12 mouse cellular contexts compared by ENCODE assay signal in genomic region chr15:31588989-31589640, GRCm38 (mm10). TPM values are rescaled to one million over a fixed set of nuclear protein-coding genes. Genes with fewer than 3 reads are reported as not detected.
DNase-seq lines count a peak whose midpoint lies in the region; ATAC-seq and TF ChIP-seq lines count a peak whose summit lies in the region.
"Had no signal": no experiment of that assay in that cellular context is flagged by ENCODE, and none has a peak within 500 bp of the region (broad histone marks: within the 10 kb centered on the region; RNA-seq: fewer than 3 reads in every experiment).

No protein-coding gene starts in this region.

- peaks cover 25% of the 10 kb centered on the region for H3K4me1 ChIP-seq in heart, embryonic 13.5 days
- H3K4me1 ChIP-seq in midbrain, embryonic 11.5 days (ENCODE audit: control insufficient read depth, insufficient read depth, low read length) = no peaks in the 10 kb centered on the region
- H3K4me1 ChIP-seq in midbrain, embryonic 15.5 days = no peaks in the 10 kb centered on the region
- H3K4me1 ChIP-seq in hindbrain, postnatal 0 days (ENCODE audit: insufficient read depth, low read length) = no peaks in the 10 kb centered on the region
- H3K4me1 ChIP-seq in stomach, postnatal 0 days (replicated peaks; ENCODE audit: control insufficient read depth, insufficient read depth) = no peaks in the 10 kb centered on the region

- H3K4me3 ChIP-seq in heart, embryonic 13.5 days = no peak overlapping the region
- H3K4me3 ChIP-seq in midbrain, embryonic 11.5 days (ENCODE audit: low read depth, low read length) = no peak overlapping the region
- H3K4me3 ChIP-seq in midbrain, embryonic 15.5 days = no peak overlapping the region
- no peak overlapping the region for H3K4me3 ChIP-seq in hindbrain, postnatal 0 days (ENCODE audit: low read length)
- no peak overlapping the region for H3K4me3 ChIP-seq in stomach, postnatal 0 days (ENCODE audit: low read depth, low read length)

- no peak overlapping the region for H3K9ac ChIP-seq in heart, embryonic 13.5 days
- no peak overlapping the region for H3K9ac ChIP-seq in midbrain, embryonic 11.5 days (ENCODE audit: low read length)
- H3K9ac ChIP-seq in midbrain, embryonic 15.5 days = no peak overlapping the region
- H3K9ac ChIP-seq in hindbrain, postnatal 0 days (replicated peaks; ENCODE audit: low read length) = no peak overlapping the region
- H3K9ac ChIP-seq in stomach, postnatal 0 days (ENCODE audit: low read length) = no peak overlapping the region

- TF ChIP-seq CTCF in hindbrain, postnatal 0 days (IDR thresholded peaks at IDR 0.05; ENCODE audit: low read depth) = no peak
- TF ChIP-seq CTCF in stomach, postnatal 0 days (IDR thresholded peaks at IDR 0.05; ENCODE audit: low read depth) = no peak

- H3K27me3 ChIP-seq in heart, embryonic 13.5 days (replicated peaks) = no peaks in the 10 kb centered on the region
- no peaks in the 10 kb centered on the region for H3K27me3 ChIP-seq in midbrain, embryonic 11.5 days (ENCODE audit: control insufficient read depth, insufficient read depth, low read length)
- H3K27me3 ChIP-seq in midbrain, embryonic 15.5 days (replicated peaks) = no peaks in the 10 kb centered on the region
- no peaks in the 10 kb centered on the region for H3K27me3 ChIP-seq in hindbrain, postnatal 0 days (ENCODE audit: insufficient read depth, low read length)
- H3K27me3 ChIP-seq in stomach, postnatal 0 days (ENCODE audit: control insufficient read depth, insufficient read depth, low read length) = no peaks in the 10 kb centered on the region

- TF ChIP-seq EP300 in stomach, postnatal 0 days (optimal IDR thresholded peaks at IDR 0.05) = no peak

- H3K36me3 ChIP-seq in heart, embryonic 13.5 days = peaks cover 58% of the 10 kb centered on the region
- peaks cover 39% of the 10 kb centered on the region for H3K36me3 ChIP-seq in midbrain, embryonic 11.5 days (ENCODE audit: control insufficient read depth, insufficient read depth, low read length)
- peaks cover 44% of the 10 kb centered on the region for H3K36me3 ChIP-seq in midbrain, embryonic 15.5 days (replicated peaks)
- peaks cover 39% of the 10 kb centered on the region for H3K36me3 ChIP-seq in hindbrain, postnatal 0 days (ENCODE audit: insufficient read depth, low read length)
- peaks cover 35% of the 10 kb centered on the region for H3K36me3 ChIP-seq in stomach, postnatal 0 days (ENCODE audit: control insufficient read depth, insufficient read depth, low read length)

- no peak overlapping the region for H3K4me2 ChIP-seq in heart, embryonic 13.5 days
- H3K4me2 ChIP-seq in midbrain, embryonic 11.5 days = no peak overlapping the region
- no peak overlapping the region for H3K4me2 ChIP-seq in midbrain, embryonic 15.5 days
- no peak overlapping the region for H3K4me2 ChIP-seq in hindbrain, postnatal 0 days (ENCODE audit: low read depth, low read length)
- no peak overlapping the region for H3K4me2 ChIP-seq in stomach, postnatal 0 days (replicated peaks; ENCODE audit: low read depth)

- peak overlapping the region; percentile 34 for H3K27ac ChIP-seq in heart, embryonic 13.5 days (replicated peaks)
- H3K27ac ChIP-seq in midbrain, embryonic 11.5 days (ENCODE audit: low read depth, low read length) = no peak overlapping the region
- no peak overlapping the region for H3K27ac ChIP-seq in midbrain, embryonic 15.5 days
- H3K27ac ChIP-seq in hindbrain, postnatal 0 days = no peak overlapping the region
- no peak overlapping the region for H3K27ac ChIP-seq in stomach, postnatal 0 days (replicated peaks)

- DNase-seq in heart, adult 11 months = no peak
- DNase-seq in midbrain, embryonic 11.5 days (ENCODE audit: low spot score, missing footprints) = peak; percentile 79
- peak; percentile 12 for DNase-seq in hindbrain, postnatal 0 days (ENCODE audit: low spot score)
- DNase-seq in stomach, postnatal 0 days (ENCODE audit: low spot score) = no peak
- no peak for DNase-seq in layer of hippocampus, adult 11-12 months (ENCODE audit: low spot score)
- DNase-seq: adrenal gland, postnatal 36 days; cerebellum, adult 11 months; gastrocnemius, postnatal 10 days; lung, adult 2 months; retina, postnatal 1 day had no signal

- ATAC-seq in heart, embryonic 13.5 days (ENCODE audit: extremely low read depth, insufficient number of reproducible peaks, low FRiP score, low TSS enrichment) = no peak
- ATAC-seq in midbrain, embryonic 11.5 days (ENCODE audit: low FRiP score) = no peak
- no peak for ATAC-seq in midbrain, embryonic 15.5 days (replicated peaks)
- no peak for ATAC-seq in hindbrain, postnatal 0 days
- ATAC-seq in stomach, postnatal 0 days (ENCODE audit: low FRiP score, low TSS enrichment) = 0 out of 2 replicates have a peak, but pooled peaks have one; percentile 31

- WGBS in heart, embryonic 13.5 days = 34% methylated on average over 8 of the region's 8 CpGs
- WGBS in midbrain, embryonic 11.5 days = 76% methylated on average over 8 of the region's 8 CpGs
- 70% methylated on average over 8 of the region's 8 CpGs for WGBS in midbrain, embryonic 15.5 days
- 57% methylated on average over 8 of the region's 8 CpGs for WGBS in hindbrain, postnatal 0 days
- WGBS in stomach, postnatal 0 days = 47% methylated on average over 8 of the region's 8 CpGs

- no peaks in the 10 kb centered on the region for H3K9me3 ChIP-seq in heart, embryonic 13.5 days
- no peaks in the 10 kb centered on the region for H3K9me3 ChIP-seq in midbrain, embryonic 11.5 days (ENCODE audit: control insufficient read depth, low read length)
- H3K9me3 ChIP-seq in midbrain, embryonic 15.5 days = no peaks in the 10 kb centered on the region
- no peaks in the 10 kb centered on the region for H3K9me3 ChIP-seq in hindbrain, postnatal 0 days (ENCODE audit: low read length)
- H3K9me3 ChIP-seq in stomach, postnatal 0 days (ENCODE audit: control insufficient read depth, low read length) = no peaks in the 10 kb centered on the region

RNA-seq across cellular contexts. Expression of gene Cct5, which starts 12.5 kb away (rescaled TPM):
- polyA plus RNA-seq in heart, embryonic 13.5 days (2015; fragmentation: Nextera tagmentation; extraction: Ambion mirVana) = 362 and 387 TPM in 2 replicates
- polyA plus RNA-seq in midbrain, embryonic 11.5 days (2014; fragmentation: Nextera tagmentation; extraction: Ambion mirVana) = 728 and 743 TPM in 2 replicates
- polyA plus RNA-seq in midbrain, embryonic 15.5 days (2015; fragmentation: Nextera tagmentation; extraction: Ambion mirVana) = 484 and 504 TPM in 2 replicates
- total RNA-seq in hindbrain, postnatal 0 days (2014; rRNA removed) = 251 and 279 TPM in 2 replicates
- 416 and 423 TPM in 2 replicates for polyA plus RNA-seq in hindbrain, postnatal 0 days (2015; fragmentation: Nextera tagmentation; extraction: Ambion mirVana)
- 247 and 248 TPM in 2 replicates for polyA plus RNA-seq in stomach, postnatal 0 days (2015; fragmentation: Nextera tagmentation; extraction: Ambion mirVana)

RNA-seq across cellular contexts. Expression of gene Fam173b, which starts 12.5 kb away (rescaled TPM):
- 12.7 and 14.3 TPM in 2 replicates for polyA plus RNA-seq in heart, embryonic 13.5 days (2015; fragmentation: Nextera tagmentation; extraction: Ambion mirVana)
- polyA plus RNA-seq in midbrain, embryonic 11.5 days (2014; fragmentation: Nextera tagmentation; extraction: Ambion mirVana) = 14.0 and 14.6 TPM in 2 replicates
- 9.2 and 10.6 TPM in 2 replicates for polyA plus RNA-seq in midbrain, embryonic 15.5 days (2015; fragmentation: Nextera tagmentation; extraction: Ambion mirVana)
- 7.4 and 12.5 TPM in 2 replicates for total RNA-seq in hindbrain, postnatal 0 days (2014; rRNA removed)
- 8.2 and 8.9 TPM in 2 replicates for polyA plus RNA-seq in hindbrain, postnatal 0 days (2015; fragmentation: Nextera tagmentation; extraction: Ambion mirVana)
- 9.9 and 10.4 TPM in 2 replicates for polyA plus RNA-seq in stomach, postnatal 0 days (2015; fragmentation: Nextera tagmentation; extraction: Ambion mirVana)

RNA-seq across cellular contexts. Expression of gene Cmbl, which starts 23.9 kb away (rescaled TPM):
- 9.2 TPM in 2 replicates for polyA plus RNA-seq in heart, embryonic 13.5 days (2015; fragmentation: Nextera tagmentation; extraction: Ambion mirVana)
- 1.5 and 1.6 TPM in 2 replicates for polyA plus RNA-seq in midbrain, embryonic 11.5 days (2014; fragmentation: Nextera tagmentation; extraction: Ambion mirVana)
- 14.3 and 15.7 TPM in 2 replicates for polyA plus RNA-seq in midbrain, embryonic 15.5 days (2015; fragmentation: Nextera tagmentation; extraction: Ambion mirVana)
- 15.2 and 21.2 TPM in 2 replicates for total RNA-seq in hindbrain, postnatal 0 days (2014; rRNA removed)
- polyA plus RNA-seq in hindbrain, postnatal 0 days (2015; fragmentation: Nextera tagmentation; extraction: Ambion mirVana) = 22.7 and 24.9 TPM in 2 replicates
- 37.8 and 38.2 TPM in 2 replicates for polyA plus RNA-seq in stomach, postnatal 0 days (2015; fragmentation: Nextera tagmentation; extraction: Ambion mirVana)

RNA-seq across cellular contexts. Expression of gene March6, which starts 58.3 kb away (rescaled TPM):
- 23.7 and 23.9 TPM in 2 replicates for polyA plus RNA-seq in heart, embryonic 13.5 days (2015; fragmentation: Nextera tagmentation; extraction: Ambion mirVana)
- polyA plus RNA-seq in midbrain, embryonic 11.5 days (2014; fragmentation: Nextera tagmentation; extraction: Ambion mirVana) = 53.9 and 55.9 TPM in 2 replicates
- polyA plus RNA-seq in midbrain, embryonic 15.5 days (2015; fragmentation: Nextera tagmentation; extraction: Ambion mirVana) = 86.5 and 96.9 TPM in 2 replicates
- total RNA-seq in hindbrain, postnatal 0 days (2014; rRNA removed) = 154 and 169 TPM in 2 replicates
- 55.3 and 57.4 TPM in 2 replicates for polyA plus RNA-seq in hindbrain, postnatal 0 days (2015; fragmentation: Nextera tagmentation; extraction: Ambion mirVana)
- 12.6 and 12.9 TPM in 2 replicates for polyA plus RNA-seq in stomach, postnatal 0 days (2015; fragmentation: Nextera tagmentation; extraction: Ambion mirVana)

Comparison
In these comparisons a context has a peak if more than half of its experiments do, and no peak if none do; other contexts are left out.
1. DNase-seq: peak in midbrain, embryonic 11.5 days (single experiment) and hindbrain, postnatal 0 days (single experiment); none in heart, adult 11 months (single experiment), stomach, postnatal 0 days (single experiment) and layer of hippocampus, adult 11-12 months (single experiment).